Mouse (Mus musculus): Measurements from ENCODE around the gene Prkce.

DNA sequence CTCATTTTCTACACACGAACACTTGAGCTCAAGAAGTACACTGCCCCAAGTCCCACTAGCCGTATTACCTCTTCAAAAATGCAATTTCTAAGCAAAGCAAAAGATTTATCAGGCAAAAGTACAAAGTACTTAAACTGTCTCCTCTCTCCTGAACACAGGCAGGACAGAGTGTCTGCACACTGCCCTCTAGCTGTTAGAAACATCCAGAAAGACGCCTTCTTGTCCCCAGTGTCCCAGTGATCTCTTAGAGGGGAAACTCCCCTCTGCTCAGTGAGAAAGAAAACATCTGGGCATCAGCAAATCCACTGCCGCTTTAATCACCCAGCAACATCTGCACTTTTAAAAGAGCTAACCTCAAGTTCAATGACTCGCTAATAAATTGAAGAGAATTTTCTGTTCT is 35.1 kb upstream of the Prkce start:
- TF ChIP-seq MAX (IDR thresholded peaks at IDR 0.05; ENCODE audit: low read depth), result no peak
- TF ChIP-seq POLR2A (IDR thresholded peaks at IDR 0.05; ENCODE audit: insufficient read length, low read depth), result no peak
- no peak for TF ChIP-seq USF1 (IDR thresholded peaks at IDR 0.05; ENCODE audit: low read depth)
- TF ChIP-seq REST (IDR thresholded peaks at IDR 0.05; ENCODE audit: insufficient read depth, insufficient read length), result no peak
- no peak for TF ChIP-seq SRF (IDR thresholded peaks at IDR 0.05; ENCODE audit: control insufficient read depth, insufficient read length, low read depth)
